Mouse (Mus musculus) gastrocnemius, postnatal 4 days (tissue): ENCODE results near the gene Fcmr. TPM values are rescaled to one million over a fixed set of nuclear protein-coding genes. Genes with fewer than 3 reads are reported as not detected.

Experiments
- DNase-seq, 2 experiments: peaks; one replicate each; pipeline ENCODE4 v3.0.0; 2021 to 2022; ENCODE audit warnings: low spot score in 2 of 2, mixed read lengths in 2 of 2
- total RNA-seq, 2 experiments: library from RNA; stranded (reverse); gene quantifications; 2 replicates each; pipeline ENCODE4 v1.2.3; 2021

Fcmr gene
- total RNA-seq, 2 experiments from 2014 or later: 0.39 TPM; not detected in 1

DNA sequence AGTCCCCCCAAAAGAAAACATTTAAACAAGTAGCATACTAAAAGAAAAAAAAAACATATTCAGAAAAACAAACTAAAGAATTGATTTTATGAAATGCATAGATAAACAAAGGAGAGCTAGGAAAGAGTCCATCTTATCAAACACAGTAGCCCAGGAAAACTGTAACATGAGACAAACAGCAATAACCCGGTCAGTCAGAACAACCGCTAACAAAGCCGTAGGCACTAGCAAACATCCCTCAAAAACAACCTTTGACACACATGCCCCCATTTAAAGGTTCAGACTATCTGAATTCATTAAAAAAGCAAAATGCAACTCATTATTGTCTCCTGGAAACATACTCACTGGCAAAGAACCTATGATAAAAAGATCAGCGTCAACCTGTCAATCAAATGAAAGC lies 8.0 kb upstream of the Fcmr start:
- DNase-seq: no peak

DNA sequence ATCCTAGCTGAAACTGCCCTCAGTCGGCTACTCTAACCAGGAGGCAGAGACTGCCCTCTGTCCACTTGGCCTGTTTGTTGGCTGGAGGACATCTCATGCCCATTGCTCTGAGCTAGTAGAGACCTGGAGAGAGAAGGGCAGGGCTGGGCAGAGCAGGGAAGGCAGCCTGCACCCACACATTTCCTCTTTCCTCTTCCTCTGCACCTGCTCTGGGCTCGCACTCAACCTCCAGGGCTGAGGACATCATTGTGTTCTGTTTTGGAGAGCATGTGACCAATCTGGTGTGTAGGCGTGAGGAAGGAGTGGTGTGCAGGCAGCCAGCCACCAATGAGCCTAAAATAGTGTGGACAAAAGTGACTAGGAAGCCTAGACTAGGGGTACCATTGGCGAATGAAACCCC lies 1.2 kb upstream of the Fcmr start:
- no peak for DNase-seq

DNA sequence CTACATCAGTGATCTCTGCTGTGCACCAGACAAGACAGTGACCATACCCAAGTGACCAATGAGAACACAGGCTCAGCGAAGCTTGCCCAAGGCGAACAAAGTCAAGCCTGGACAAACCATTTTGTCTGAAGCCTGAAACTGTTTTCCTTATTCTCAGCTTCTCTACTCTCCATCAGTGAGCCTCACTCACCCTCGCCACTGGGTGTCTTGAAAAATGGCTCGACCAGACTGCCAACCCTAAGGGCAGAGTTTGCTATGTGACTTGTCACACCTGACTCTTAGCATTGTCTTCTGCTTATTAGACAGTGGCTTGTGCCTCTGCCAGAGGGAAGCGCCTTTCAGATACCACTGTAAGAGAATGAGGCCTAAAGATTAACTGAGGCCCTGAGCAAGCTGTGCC lies 728 bp upstream of the Fcmr start:
- no peak for DNase-seq

DNA sequence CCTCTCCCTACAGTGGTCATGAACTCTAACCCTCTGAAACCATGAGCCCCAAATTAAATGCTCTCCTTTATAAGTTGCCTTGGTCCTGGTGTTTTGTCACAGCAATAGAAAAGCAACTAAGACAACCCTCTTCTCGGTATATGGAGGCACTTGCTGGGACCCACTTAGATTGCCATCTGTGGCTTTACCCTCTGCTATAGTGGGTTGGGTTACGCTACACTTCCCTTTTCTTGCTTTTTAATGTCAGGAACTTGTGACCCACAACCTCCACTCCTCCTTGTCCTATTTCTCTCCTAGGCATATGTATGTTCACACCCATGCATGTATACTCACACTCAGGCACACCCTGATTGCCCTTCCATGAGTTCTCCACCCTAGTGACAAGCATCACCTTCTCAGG lies 7.4 kb downstream of the Fcmr start:
- DNase-seq: no peak

DNA sequence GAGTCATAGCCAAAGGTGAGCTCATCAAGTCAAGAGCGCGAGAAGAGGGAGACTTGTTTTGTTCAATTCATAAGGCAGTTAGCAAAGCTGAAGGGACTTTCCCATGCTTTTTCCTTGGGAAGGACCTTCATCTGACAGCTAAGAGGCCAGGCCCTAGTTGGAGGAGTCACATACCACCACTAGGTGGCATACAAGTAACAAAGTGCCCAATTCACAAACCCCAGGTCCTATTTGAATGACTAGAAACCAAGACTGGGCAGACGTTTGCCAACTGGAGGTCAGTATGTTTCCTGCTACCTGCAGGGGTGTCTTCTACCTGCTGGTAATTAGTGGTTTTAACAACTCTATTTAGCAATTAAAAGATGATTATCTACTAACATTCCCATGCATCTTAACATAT lies 9.7 kb downstream of the Fcmr start:
- peak in 1 of 2 experiments; percentile 15 for DNase-seq

DNA sequence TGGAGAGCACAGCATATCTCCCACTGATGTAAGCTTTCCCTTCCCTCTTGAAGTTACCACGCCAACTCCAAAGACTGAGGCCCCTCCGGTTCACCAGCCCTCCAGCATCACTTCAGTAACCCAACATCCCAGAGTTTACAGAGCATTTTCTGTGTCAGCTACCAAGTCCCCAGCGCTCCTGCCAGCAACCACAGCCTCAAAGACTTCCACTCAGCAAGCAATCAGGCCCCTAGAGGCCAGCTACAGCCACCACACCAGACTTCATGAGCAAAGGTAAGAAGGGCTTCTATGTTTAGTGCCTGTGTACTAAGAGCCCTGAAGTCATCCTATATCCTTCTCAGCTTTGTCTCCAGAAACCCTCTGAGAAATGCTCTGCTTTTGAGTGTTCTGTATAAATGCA lies 10.4 kb downstream of the Fcmr start:
- DNase-seq: no peak

DNA sequence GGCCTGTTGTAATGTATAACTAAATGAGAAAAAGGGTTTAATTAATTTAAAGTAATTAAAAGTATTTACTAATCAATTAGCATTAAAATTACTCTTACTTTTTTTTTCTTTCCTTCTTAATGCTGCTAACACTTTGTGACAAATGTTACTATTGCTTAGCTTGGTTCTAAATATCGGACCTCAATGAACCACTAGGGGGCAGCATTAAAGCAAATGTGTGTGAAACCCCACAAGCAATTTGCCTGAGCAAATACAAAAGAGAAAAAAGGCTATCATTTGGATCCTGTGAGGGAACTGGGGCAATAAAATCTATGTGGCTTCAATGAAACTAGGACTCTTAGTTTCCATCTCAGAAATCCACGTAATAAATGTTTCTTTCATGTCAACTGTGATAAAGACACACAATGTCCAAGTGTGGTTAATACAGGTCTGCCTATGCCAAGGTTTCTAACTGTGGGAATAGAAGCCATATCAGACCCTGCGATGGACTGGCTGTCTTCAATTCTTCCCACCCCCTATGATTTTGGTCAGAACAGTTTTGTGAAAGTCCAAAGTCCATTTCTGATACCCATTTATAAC lies 11.6 kb downstream of the Fcmr start:
- DNase-seq: peak in 1 of 2 experiments; percentile 18

DNA sequence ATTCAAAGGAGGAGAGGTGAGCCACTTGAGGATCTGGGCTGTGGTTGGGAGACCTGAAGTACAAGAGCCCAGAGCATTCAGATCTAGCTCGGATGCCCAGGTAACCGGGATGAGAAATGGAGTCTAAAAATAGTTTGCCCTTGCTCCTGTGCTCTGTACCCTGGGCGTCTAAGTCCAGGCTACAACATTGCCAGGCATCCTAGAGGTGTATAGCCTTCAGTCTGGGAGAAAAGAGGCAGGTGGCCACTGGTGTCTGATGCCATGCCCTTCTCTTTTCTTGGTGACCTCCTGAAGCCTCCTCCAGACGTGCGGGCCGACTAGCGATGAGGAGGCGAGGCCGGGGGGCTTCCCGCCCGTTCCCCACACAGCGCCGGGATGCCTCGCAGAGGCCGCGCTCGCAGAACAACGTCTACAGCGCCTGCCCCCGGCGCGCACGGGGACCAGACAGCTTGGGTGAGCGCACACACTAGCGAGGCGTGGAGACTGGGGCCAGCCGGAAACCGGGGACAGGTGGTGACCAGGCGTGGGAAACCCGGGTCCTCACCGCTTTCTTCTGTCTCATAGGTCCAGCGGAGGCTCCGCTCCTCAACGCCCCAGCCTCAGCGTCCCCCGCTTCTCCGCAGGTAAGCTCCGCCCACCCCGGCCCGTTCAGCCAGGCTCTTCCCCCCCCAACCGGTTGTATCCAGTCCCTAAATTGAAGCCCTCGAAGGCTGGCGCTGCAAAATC lies 12.6 kb downstream of the Fcmr start:
- peak in 1 of 2 experiments; percentile 16 for DNase-seq

DNA sequence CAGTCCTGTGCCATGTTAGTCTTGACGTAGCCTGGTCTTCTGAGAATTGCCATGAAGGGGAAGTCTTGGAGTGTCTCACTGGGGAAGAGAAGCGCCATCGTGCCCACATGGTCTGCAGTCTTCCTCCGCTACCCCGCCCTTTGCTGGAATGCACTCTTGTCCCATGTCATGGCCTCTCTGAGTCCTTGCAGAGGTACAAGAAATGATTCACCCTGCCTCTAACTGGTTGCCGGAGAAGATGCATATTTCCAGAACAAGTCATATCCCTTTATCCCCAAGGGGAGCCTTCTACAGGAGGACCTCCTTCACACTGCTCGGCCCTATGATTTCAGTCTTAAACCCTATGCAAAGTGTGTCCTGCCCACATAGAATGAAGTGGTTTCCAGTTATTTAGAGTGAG lies 14.5 kb downstream of the Fcmr start:
- DNase-seq: no peak

DNA sequence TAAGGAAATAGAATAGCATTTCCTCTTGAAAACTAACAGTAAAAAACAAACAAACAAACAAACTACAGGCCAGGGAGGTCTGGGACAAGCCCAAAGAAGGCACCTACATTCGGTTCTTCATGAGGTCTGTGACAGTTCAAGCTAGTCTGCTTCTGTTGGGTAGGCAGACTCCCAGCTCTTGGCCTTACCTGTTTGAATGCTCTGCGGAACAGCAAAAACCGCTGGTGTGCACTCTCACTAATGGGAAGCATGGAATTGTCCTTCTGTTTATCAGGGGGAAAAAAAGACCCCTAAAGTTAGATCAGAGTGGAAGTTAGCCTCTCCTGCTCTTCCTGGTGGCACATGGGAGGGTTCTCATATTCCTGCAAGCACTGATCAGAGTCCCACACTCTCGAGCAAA lies 17.7 kb downstream of the Fcmr start:
- no peak for DNase-seq

DNA sequence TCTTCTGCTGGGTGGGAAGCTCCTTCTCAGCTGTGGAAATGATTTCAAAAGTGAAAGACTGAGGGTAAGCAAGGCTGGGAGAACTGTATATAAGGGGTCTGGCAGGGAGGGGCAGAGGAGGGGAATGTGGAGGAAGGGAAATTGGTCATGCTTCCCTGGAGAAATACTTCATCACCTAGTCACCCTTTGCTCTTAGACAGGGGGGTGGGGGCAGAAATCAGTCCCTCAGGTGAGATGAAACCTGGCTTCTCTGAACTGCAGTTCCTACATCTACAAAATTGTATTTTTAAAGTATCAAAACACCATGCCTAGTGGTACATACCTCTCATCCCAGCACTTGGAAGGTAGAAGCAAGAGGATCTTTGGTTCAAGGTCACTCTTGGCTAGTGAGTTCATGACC lies 21.9 kb downstream of the Fcmr start, which contains the start of gene Il24:
Gene Il24, minus strand, starts transcription at position 101 of the 400 bp plus-strand sequence.
- DNase-seq: no peak

DNA sequence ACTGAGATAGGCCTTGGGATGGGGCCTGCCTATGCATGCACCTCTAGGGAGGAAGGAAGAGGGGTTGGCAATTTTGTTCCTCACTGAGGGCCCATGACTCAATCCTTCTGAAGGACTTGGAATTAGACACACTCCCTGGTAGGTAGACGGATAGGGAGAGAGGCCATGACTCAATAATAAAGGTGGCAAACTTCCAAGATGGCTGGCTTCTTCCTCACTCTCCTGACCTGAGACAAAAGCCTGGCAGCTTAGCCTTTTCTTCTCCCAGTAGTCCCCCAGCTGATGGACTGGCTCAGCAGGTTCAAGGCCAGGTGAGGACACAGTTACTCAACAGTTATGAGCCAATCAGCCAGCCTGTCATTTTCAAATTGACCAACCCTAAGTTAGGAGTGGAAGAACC lies 27.0 kb downstream of the Fcmr start:
- no peak for DNase-seq

DNA sequence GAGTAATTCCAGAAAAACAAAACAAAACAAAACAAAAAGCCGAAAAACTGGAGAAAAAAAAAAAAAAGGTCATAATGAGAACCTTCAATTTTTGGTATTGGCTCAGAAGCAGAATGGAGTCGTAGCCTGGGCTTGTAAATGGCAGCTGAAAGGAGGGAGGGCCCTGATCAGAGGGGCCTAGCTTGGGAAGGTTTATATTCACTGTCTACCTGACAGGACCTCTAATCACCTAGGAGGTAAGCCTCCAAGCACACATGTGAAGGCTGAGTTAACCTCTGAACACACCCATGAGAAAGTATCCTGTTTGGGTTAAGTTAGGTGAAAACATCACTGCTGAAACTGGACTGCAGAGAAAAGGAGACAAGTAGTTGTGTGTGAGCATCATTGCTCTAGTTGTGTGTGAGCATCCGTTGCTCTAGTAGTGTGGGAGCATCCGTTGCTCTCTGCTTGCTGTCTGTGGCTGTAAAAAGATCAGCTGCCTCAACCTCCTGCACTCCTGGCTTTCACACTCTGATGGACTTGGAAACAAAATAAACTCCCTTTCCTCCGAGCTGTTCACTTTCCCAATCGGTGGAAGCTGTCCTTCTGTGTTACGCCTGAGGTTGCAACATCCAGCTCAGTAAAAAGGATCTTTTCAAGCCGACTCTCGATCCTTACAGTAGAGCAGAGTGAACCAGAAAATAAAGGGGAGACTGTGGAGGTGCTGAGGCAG lies 28.0 kb downstream of the Fcmr start:
- DNase-seq: no peak

DNA sequence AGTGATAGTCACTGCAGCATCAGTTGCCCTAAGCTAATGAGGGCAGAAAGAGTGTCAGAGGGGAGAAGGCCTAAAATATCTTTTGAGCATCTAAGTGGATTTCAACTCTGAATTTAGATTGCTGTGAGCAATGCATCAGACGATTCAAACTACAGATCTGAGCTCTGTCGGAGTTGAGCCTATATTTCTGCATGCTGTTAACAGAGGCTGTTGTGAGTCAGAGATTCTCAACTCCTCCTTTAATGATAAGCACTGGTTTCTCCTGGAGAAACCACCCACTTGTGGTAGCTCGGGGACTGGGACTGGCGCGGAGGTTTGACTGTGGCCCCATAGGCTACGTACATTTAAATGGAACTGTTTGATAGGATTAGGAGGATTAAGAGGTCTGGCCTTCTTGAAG lies 29.0 kb downstream of the Fcmr start:
- DNase-seq: no peak

DNA sequence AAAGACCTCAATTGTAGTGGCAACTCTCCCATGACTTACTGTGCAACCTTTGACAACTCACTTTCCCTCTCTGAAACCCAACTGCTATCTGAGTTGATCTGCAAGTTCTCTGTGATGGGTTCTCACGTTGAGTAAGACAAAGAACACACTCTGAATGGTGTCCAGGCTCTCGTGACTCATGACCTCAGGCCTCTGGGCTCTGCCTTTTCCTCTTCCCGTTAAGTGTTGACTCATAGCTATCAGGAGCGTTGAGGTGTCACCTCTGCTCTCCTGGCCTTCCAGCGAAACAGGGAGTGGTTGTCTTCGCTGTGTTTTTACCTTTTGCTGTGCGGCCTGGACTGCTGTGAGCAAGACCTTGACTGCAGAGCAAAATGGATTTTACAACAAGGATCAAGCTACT lies 37.0 kb downstream of the Fcmr start:
- no peak for DNase-seq

DNA sequence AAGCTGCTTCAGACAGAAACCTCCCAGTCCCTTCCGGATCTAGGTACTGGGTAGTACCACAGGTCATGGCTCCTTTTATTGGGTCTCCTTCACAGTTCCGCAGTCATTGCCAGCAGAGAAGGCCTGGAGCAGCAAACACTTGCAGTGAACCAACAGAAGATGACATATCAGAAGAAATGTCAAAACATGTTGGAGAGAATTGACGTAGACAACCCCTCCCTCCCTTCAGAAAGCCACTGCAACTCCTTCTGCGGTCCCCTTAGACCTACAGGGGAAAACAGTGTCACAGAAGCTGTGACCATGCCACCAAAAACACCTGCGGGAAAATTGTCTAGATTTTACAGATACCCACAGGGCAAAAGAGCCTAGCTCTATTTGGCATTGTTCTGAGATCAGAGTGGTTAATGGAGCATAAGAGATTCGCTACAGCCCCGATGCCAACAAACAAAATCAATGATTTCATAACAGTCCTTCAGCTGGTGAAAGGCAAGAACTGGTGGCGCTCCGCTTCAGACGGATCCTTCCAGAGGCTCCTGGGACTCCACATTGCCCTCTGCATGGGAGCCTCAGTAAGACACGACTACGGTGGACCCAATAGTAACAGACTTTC lies 46.0 kb downstream of the Fcmr start, which contains the start of gene Il20:
Gene Il20, minus strand, starts transcription at position 51 of the 610 bp plus-strand sequence.
- no peak for DNase-seq

DNA sequence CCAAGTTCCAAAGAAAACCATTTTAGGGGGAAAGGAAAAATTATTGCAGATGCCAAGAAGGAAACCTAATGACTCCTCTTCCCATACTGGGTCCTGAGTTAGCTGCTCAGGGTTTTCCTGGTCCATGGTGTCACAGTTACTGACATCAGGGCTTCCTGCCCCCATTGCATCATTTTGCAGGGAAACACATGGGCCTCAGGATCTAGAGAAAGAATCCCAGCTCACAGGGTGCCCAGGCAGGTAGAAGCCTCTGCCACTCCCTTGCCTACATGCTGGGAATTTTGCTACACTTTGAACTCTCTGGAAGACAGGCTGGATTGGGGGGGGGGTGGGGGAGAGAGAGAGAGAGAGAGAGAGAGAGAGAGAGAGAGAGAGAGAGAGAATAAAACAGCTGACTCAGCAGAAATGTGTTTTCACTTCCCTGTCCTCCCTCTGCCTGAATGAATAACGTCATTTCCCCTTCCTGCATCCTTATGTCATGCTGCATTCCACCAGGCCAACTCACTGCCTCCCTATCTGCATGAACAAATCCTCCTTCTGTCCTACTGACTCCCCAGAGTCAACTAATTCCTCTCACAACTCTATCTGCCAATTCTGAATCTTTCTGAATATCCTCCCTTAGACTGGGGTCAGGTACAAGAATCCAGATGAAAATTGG lies 53.0 kb downstream of the Fcmr start:
- DNase-seq: no peak

DNA sequence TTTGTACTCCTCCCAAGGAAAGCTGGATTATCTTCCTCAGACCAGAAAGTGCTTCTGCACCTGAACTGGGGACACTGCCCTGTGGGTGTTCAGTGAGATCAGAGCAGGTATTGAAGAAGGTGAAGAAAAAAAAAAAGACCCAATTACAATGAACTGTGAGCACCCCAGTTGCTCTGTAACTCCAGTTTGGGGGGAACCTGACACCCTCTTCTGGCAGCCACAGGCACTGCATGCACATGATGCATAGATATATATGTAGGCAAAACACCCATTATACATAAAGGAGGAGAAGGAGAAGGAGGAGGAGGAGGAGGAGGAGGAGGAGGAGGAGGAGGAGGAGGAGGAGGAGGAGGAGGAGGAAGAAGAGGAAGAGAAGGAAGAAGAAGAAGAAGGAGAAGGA lies 61.0 kb downstream of the Fcmr start:
- DNase-seq: no peak
